Mouse (Mus musculus) embryonic stem cell, embryonic (primary cell): Measurements from ENCODE around the gene Vmn1r160.
"Not testable (repeated sequence)": the region's sequence is repeated elsewhere in the genome, so short reads cannot be mapped to it uniquely, and the experiment has no call there.

ENCODE experiments used
- CTCF ChIA-PET, 4 experiments: fragments of 300-600 bp in 2 of 4; fragments of 350-600 bp in 2 of 4; sonication (Branson Sonifier 250); formaldehyde crosslinking; loops; one replicate each; lab custom pipeline; 2022; ENCODE audit warnings: inconsistent platforms in 2 of 4; lab: Charles Lee
- POLR2A ChIA-PET, 4 experiments: fragments of 300-600 bp in 2 of 4; fragments of 350-600 bp in 2 of 4; sonication (Branson Sonifier 250); formaldehyde crosslinking; loops; one replicate each; lab custom pipeline; 2022; ENCODE audit warnings: antibody characterized with exemption in 4 of 4, inconsistent platforms in 1 of 4; lab: Charles Lee

Vmn1r160 gene

DNA sequence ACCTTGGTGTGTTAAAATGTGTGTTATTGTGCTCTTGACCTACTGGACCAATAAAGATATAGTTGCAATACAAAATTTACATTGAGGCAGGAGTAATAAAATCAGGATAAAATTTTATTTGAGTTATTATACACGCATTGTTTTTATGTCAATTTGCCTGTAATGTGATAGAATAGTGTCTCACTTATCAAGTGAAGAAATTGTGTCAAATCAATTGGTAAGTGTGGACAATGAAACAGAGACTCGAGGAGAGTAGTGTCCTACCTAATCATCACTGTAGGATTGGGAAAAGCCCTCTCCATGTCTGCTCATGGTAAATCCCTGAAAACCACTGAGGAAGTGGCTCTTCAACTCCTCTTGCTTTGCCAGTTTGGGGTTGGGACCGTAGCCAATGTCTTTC is at the start of gene Vmn1r160:
Gene Vmn1r160, plus strand, starts transcription at position 301 of the 400 bp plus-strand sequence.
- CTCF ChIA-PET, POLR2A ChIA-PET: not testable (repeated sequence)

DNA sequence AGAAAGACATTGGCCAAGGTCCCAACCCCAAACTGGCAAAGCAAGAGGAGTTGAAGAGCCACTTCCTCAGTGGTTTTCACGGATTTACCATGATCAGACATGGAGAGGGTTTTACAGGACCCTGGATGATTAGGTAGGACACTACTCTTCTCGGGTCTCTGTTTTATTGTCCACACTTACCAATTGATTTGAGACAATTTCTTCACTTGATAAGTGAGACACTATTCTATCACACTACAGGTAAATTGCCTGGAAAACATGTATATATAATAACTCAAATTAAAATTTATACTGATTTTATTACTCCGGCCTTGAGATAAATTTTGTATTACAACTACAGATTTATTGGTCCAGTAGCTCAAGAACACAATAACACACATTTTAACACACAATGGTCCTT is 27.5 kb upstream of the Vmn1r160 start, which contains the start of gene Vmn1r159:
Gene Vmn1r159, minus strand, starts transcription at position 101 of the 400 bp plus-strand sequence.
- POLR2A ChIA-PET, CTCF ChIA-PET: not testable (repeated sequence)
